Mouse (Mus musculus): ENCODE measurements at regions not wholly inside any gene's neighbourhood (a gene's known extent, or its start where the extent isn't known, plus 50 kb on each side); places are given as distances from the start of the nearest gene placed in this dataset.

GRCm38 (mm10) chr14:89573576-89573975, 1102.4 kb upstream of the Pcdh20 start:
- no peak overlapping the region for H3K9ac ChIP-seq (replicated peaks; ENCODE audit: low read length)
- H3K4me3 ChIP-seq (replicated peaks; ENCODE audit: low read depth, low read length) = no peak overlapping the region
- H3K36me3 ChIP-seq (ENCODE audit: control insufficient read depth, insufficient read depth, low read length) = no peaks in the 10 kb centered on the region
- DNase-seq (no peak), ATAC-seq (ENCODE audit: low FRiP score, low TSS enrichment) (no peak)
- H3K27ac ChIP-seq (replicated peaks; ENCODE audit: low read depth, low read length) = no peak overlapping the region
- WGBS = 84% methylated on average over 3 of the region's 3 CpGs
- H3K4me1 ChIP-seq (ENCODE audit: control insufficient read depth, insufficient read depth, low read length) = no peaks in the 10 kb centered on the region
- no peaks in the 10 kb centered on the region for H3K27me3 ChIP-seq (ENCODE audit: control insufficient read depth, insufficient read depth, low read length)
- H3K4me2 ChIP-seq (ENCODE audit: low read length) = no peak overlapping the region
- no peaks in the 10 kb centered on the region for H3K9me3 ChIP-seq (ENCODE audit: control insufficient read depth, low read length)

GRCm38 (mm10) chr14:89571703-89572102, 1100.5 kb upstream of the Pcdh20 start:
- H3K4me1 ChIP-seq (ENCODE audit: control insufficient read depth, insufficient read depth, low read length) = no peaks in the 10 kb centered on the region
- no peaks in the 10 kb centered on the region for H3K36me3 ChIP-seq (ENCODE audit: control insufficient read depth, insufficient read depth, low read length)
- H3K4me2 ChIP-seq (ENCODE audit: low read length) = no peak overlapping the region
- no peaks in the 10 kb centered on the region for H3K9me3 ChIP-seq (ENCODE audit: control insufficient read depth, low read length)
- H3K27me3 ChIP-seq (ENCODE audit: control insufficient read depth, insufficient read depth, low read length) = no peaks in the 10 kb centered on the region
- WGBS = 68% methylated on average over 1 of the region's 1 CpGs
- DNase-seq = peak; percentile 33
- H3K27ac ChIP-seq (replicated peaks; ENCODE audit: low read depth, low read length) = no peak overlapping the region
- no peak overlapping the region for H3K4me3 ChIP-seq (replicated peaks; ENCODE audit: low read depth, low read length)
- ATAC-seq (ENCODE audit: low FRiP score, low TSS enrichment) = no peak
- H3K9ac ChIP-seq (replicated peaks; ENCODE audit: low read length) = 0 out of 2 replicates have a peak overlapping the region, but pooled peaks have one; percentile 9

GRCm38 (mm10) chr14:89559822-89560477, 1088.8 kb upstream of the Pcdh20 start:
- WGBS = 87% methylated on average over 3 of the region's 3 CpGs
- H3K4me2 ChIP-seq (ENCODE audit: low read length) = no peak overlapping the region
- DNase-seq (no peak), ATAC-seq (ENCODE audit: low FRiP score, low TSS enrichment) (no peak)
- H3K4me3 ChIP-seq (replicated peaks; ENCODE audit: low read depth, low read length) = no peak overlapping the region
- H3K9ac ChIP-seq (replicated peaks; ENCODE audit: low read length) = no peak overlapping the region
- H3K4me1 ChIP-seq (ENCODE audit: control insufficient read depth, insufficient read depth, low read length) = no peaks in the 10 kb centered on the region
- H3K27ac ChIP-seq (replicated peaks; ENCODE audit: low read depth, low read length) = no peak overlapping the region
- no peaks in the 10 kb centered on the region for H3K27me3 ChIP-seq (ENCODE audit: control insufficient read depth, insufficient read depth, low read length)
- no peaks in the 10 kb centered on the region for H3K9me3 ChIP-seq (ENCODE audit: control insufficient read depth, low read length)
- H3K36me3 ChIP-seq (ENCODE audit: control insufficient read depth, insufficient read depth, low read length) = no peaks in the 10 kb centered on the region

- H3K27ac ChIP-seq (replicated peaks; ENCODE audit: low read depth, low read length) = no peak overlapping the region
- no peak overlapping the region for H3K4me2 ChIP-seq (ENCODE audit: low read length)
- no peak overlapping the region for H3K9ac ChIP-seq (replicated peaks; ENCODE audit: low read length)
- DNase-seq = no peak
- no peak overlapping the region for H3K4me3 ChIP-seq (replicated peaks; ENCODE audit: low read depth, low read length)
- no peaks in the 10 kb centered on the region for H3K36me3 ChIP-seq (ENCODE audit: control insufficient read depth, insufficient read depth, low read length)
- no peaks in the 10 kb centered on the region for H3K4me1 ChIP-seq (ENCODE audit: control insufficient read depth, insufficient read depth, low read length)
- no peaks in the 10 kb centered on the region for H3K27me3 ChIP-seq (ENCODE audit: control insufficient read depth, insufficient read depth, low read length)
- no peaks in the 10 kb centered on the region for H3K9me3 ChIP-seq (ENCODE audit: control insufficient read depth, low read length)
- no peak for ATAC-seq (ENCODE audit: low FRiP score, low TSS enrichment)
These were observed 1086.1 kb upstream of the Pcdh20 start for GRCm38 (mm10) chr14:89557334-89557733.

- Histone ChIP-seq H3K27me3 (ENCODE audit: control insufficient read depth, insufficient read depth, low read length) (no peaks in the 10 kb centered on the region), H3K9ac (replicated peaks; ENCODE audit: low read length) (no peak overlapping the region), H3K4me3 (replicated peaks; ENCODE audit: low read depth, low read length) (no peak overlapping the region), H3K4me2 (ENCODE audit: low read length) (no peak overlapping the region), H3K27ac (replicated peaks; ENCODE audit: low read depth, low read length) (no peak overlapping the region), H3K4me1 (ENCODE audit: control insufficient read depth, insufficient read depth, low read length) (no peaks in the 10 kb centered on the region), H3K36me3 (ENCODE audit: control insufficient read depth, insufficient read depth, low read length) (no peaks in the 10 kb centered on the region), H3K9me3 (ENCODE audit: control insufficient read depth, low read length) (no peaks in the 10 kb centered on the region)
- 50% methylated on average over 2 of the region's 2 CpGs for WGBS
- ATAC-seq (ENCODE audit: low FRiP score, low TSS enrichment) (no peak), DNase-seq (no peak)
These were observed 1085.0 kb upstream of the Pcdh20 start for GRCm38 (mm10) chr14:89556245-89556644.

- Histone ChIP-seq H3K9me3 (ENCODE audit: control insufficient read depth, low read length) (no peaks in the 10 kb centered on the region), H3K27me3 (ENCODE audit: control insufficient read depth, insufficient read depth, low read length) (no peaks in the 10 kb centered on the region), H3K9ac (replicated peaks; ENCODE audit: low read length) (no peak overlapping the region), H3K27ac (replicated peaks; ENCODE audit: low read depth, low read length) (no peak overlapping the region), H3K4me2 (ENCODE audit: low read length) (no peak overlapping the region), H3K36me3 (ENCODE audit: control insufficient read depth, insufficient read depth, low read length) (no peaks in the 10 kb centered on the region), H3K4me1 (ENCODE audit: control insufficient read depth, insufficient read depth, low read length) (no peaks in the 10 kb centered on the region), H3K4me3 (replicated peaks; ENCODE audit: low read depth, low read length) (no peak overlapping the region)
- DNase-seq = peak; percentile 11
- WGBS = 62% methylated on average over 3 of the region's 3 CpGs
- no peak for ATAC-seq (ENCODE audit: low FRiP score, low TSS enrichment)
These were observed 1082.9 kb upstream of the Pcdh20 start for GRCm38 (mm10) chr14:89554127-89554526.

Data from midbrain, embryonic 14.5 days (tissue).